In genomic region chr1:58725767-58726166, GRCm38 (mm10) we compare ENCODE assay signal across 16 mouse cellular contexts. TPM values are rescaled to one million over a fixed set of nuclear protein-coding genes. Genes with fewer than 3 reads are reported as not detected.
A peak's percentile ranks its signal among the peaks of the same experiment; 100 is the strongest.
DNase-seq lines count a peak whose midpoint lies in the region; ATAC-seq and TF ChIP-seq lines count a peak whose summit lies in the region.
"Had no signal": no experiment of that assay in that cellular context is flagged by ENCODE, and none has a peak within 500 bp of the region (broad histone marks: within the 10 kb centered on the region; RNA-seq: fewer than 3 reads in every experiment).

No protein-coding gene starts in this region.

- peaks cover 40% of the 10 kb centered on the region for H3K4me1 ChIP-seq in liver, adult 2 months (ENCODE audit: control insufficient read depth, insufficient read depth, low read length)
- peaks cover 20% of the 10 kb centered on the region for H3K4me1 ChIP-seq in liver, embryonic 12.5 days

- no peaks in the 10 kb centered on the region for H3K27me3 ChIP-seq in liver, adult 2 months (ENCODE audit: control insufficient read depth, insufficient read depth, low read length)
- H3K27me3 ChIP-seq in liver, embryonic 12.5 days (replicated peaks): no peaks in the 10 kb centered on the region

- peak overlapping the region; percentile 40 for H3K27ac ChIP-seq in liver, adult 2 months (replicated peaks; ENCODE audit: insufficient read depth, low read depth, low read length)
- H3K27ac ChIP-seq in liver, embryonic 12.5 days: no peak overlapping the region
- H3K27ac ChIP-seq: layer of hippocampus, adult 2 months; limb, embryonic 10.5 days; stomach, postnatal 0 days had no signal

- peaks cover 31% of the 10 kb centered on the region for H3K79me2 ChIP-seq in liver, adult 2 months (ENCODE audit: control insufficient read depth, insufficient read depth, low read length)

- ATAC-seq in liver, embryonic 12.5 days: no peak
- ATAC-seq in CD4-positive, CD25-positive, alpha-beta regulatory T cell, adult 4 months: peak; percentile 35

- 0 out of 2 replicates have a peak overlapping the region, but pooled peaks have one; percentile 3 for H3K9ac ChIP-seq in liver, adult 2 months (ENCODE audit: low read depth, low read length)
- no peak overlapping the region for H3K9ac ChIP-seq in liver, embryonic 12.5 days

- no peaks in the 10 kb centered on the region for H3K9me3 ChIP-seq in liver, embryonic 12.5 days (replicated peaks)
- H3K9me3 ChIP-seq: limb, embryonic 10.5 days had no signal

- H3K36me3 ChIP-seq in liver, adult 2 months (ENCODE audit: control insufficient read depth, insufficient read depth, low read length): peaks cover 49% of the 10 kb centered on the region
- H3K36me3 ChIP-seq in liver, embryonic 12.5 days: peaks cover 38% of the 10 kb centered on the region

- no peak for TF ChIP-seq POLR2A in liver, adult 2 months (IDR thresholded peaks at IDR 0.05; ENCODE audit: extremely low read depth, insufficient read depth, low read length)

- H3K4me3 ChIP-seq in liver, adult 2 months (ENCODE audit: insufficient read depth, low read depth, low read length): no peak overlapping the region
- H3K4me3 ChIP-seq in liver, embryonic 12.5 days: no peak overlapping the region
- H3K4me3 ChIP-seq: erythroblast, embryonic 14.5 days; layer of hippocampus, adult 2 months; limb, embryonic 10.5 days had no signal

- WGBS in liver, adult 2 months: 71% methylated on average over 5 of the region's 5 CpGs
- 77% methylated on average over 5 of the region's 5 CpGs for WGBS in liver, embryonic 12.5 days (ENCODE audit: insufficient replicate concordance)

- DNase-seq in liver, adult 2 months (ENCODE audit: extremely low read depth, low read depth, low spot score): no peak
- peak; percentile 77 for DNase-seq in adrenal gland, postnatal 14 days
- peak; percentile 85 to 88 for DNase-seq in kidney, postnatal 25 days
- DNase-seq in cerebellum, postnatal 14 days: no peak
- no peak for DNase-seq in ovary, postnatal 36 days (ENCODE audit: low spot score)
- DNase-seq: gastrocnemius, postnatal 36 days; lung, postnatal 10 days; right cerebral cortex, adult 18-20 months had no signal

- no peak for TF ChIP-seq CTCF in liver, adult 2 months (IDR thresholded peaks at IDR 0.05; ENCODE audit: low read depth, low read length)

- no peak overlapping the region for H3K4me2 ChIP-seq in liver, embryonic 12.5 days

RNA-seq across cellular contexts. Expression of gene Cflar, which starts 14.5 kb away (rescaled TPM):
- total RNA-seq in liver, adult 2 months (2014; rRNA removed): 95.0 and 98.7 TPM in 2 replicates
- 43.5 and 45.7 TPM in 2 replicates for polyA plus RNA-seq in liver, adult 2 months (2012; rRNA removed)
- 17.1 and 19.0 TPM in 2 replicates for polyA plus RNA-seq in liver, embryonic 12.5 days (2016; fragmentation: Nextera tagmentation; extraction: Ambion mirVana)
- 100 to 1,000 TPM; 158 to 204 TPM for polyA plus RNA-seq in CD4-positive, CD25-positive, alpha-beta regulatory T cell, adult 4 months (2017; shearing (Covaris generic))
- total RNA-seq in adrenal gland, postnatal 14 days (2021): 110 and 121 TPM in 2 replicates

RNA-seq across cellular contexts. Expression of gene Als2cr12, which starts 30.0 kb away (rescaled TPM):
- total RNA-seq in liver, adult 2 months (2014; rRNA removed): 0.13 and 0.74 TPM in 2 replicates
- polyA plus RNA-seq in liver, adult 2 months (2012; rRNA removed): 0.07 TPM in 1 of 2 replicates, not detected in the other
- polyA plus RNA-seq in liver, embryonic 12.5 days (2016; fragmentation: Nextera tagmentation; extraction: Ambion mirVana): not detected in 2 replicates
- under 1 TPM in 1 of 2 experiments, not detected in 1; 0.16 TPM for polyA plus RNA-seq in CD4-positive, CD25-positive, alpha-beta regulatory T cell, adult 4 months (2017; shearing (Covaris generic))
- 7.9 and 9.4 TPM in 2 replicates for total RNA-seq in adrenal gland, postnatal 14 days (2021)
- total RNA-seq: common myeloid progenitor, adult 5-6 weeks; gastrocnemius, postnatal 36 days; layer of hippocampus, adult 2 months had no signal
- polyA plus RNA-seq: erythroblast, embryonic 14.5 days; hindbrain, embryonic 11.5 days; limb, embryonic 10.5 days had no signal

Comparison
In these comparisons a context has a peak if more than half of its experiments do, and no peak if none do; other contexts are left out.
1. DNase-seq: peak in adrenal gland, postnatal 14 days (single experiment) and kidney, postnatal 25 days (2 of 2); none in liver, adult 2 months (single experiment), cerebellum, postnatal 14 days (0 of 2) and ovary, postnatal 36 days (single experiment).